Mouse (Mus musculus) embryonic facial prominence, embryonic 10.5 days (tissue): Measurements from ENCODE around the gene Gm11757. TPM values are rescaled to one million over a fixed set of nuclear protein-coding genes. Genes with fewer than 3 reads are reported as not detected.
"Not testable (repeated sequence)": the region's sequence is repeated elsewhere in the genome, so short reads cannot be mapped to it uniquely, and the experiment has no call there.

ENCODE experiments used
- DNase-seq: peaks from one replicate; pipeline ENCODE4 v3.0.0-alpha.2; 2017; ENCODE audit warnings: low spot score
- H3K27ac ChIP-seq: fragments of 300-500 bp; sonication (generic); replicated peaks from 2 replicates; pipeline ENCODE4 v1.5.1; 2016; ENCODE audit warnings: mild to moderate bottlenecking
- H3K27me3 ChIP-seq: fragments of 300-500 bp; sonication (generic); replicated peaks from 2 replicates; pipeline ENCODE4 v1.6.1; 2016; ENCODE audit warnings: low read depth, mild to moderate bottlenecking; ENCODE audit not compliant: poor library complexity, severe bottlenecking
- H3K36me3 ChIP-seq: fragments of 300-500 bp; sonication (generic); replicated peaks from 2 replicates; pipeline ENCODE4 v1.6.1; 2016; ENCODE audit warnings: mild to moderate bottlenecking, moderate library complexity
- H3K4me1 ChIP-seq: fragments of 300-500 bp; sonication (generic); 2 replicates; pipeline ENCODE4 v1.6.1; 2016
- H3K4me3 ChIP-seq: fragments of 300-500 bp; sonication (generic); 2 replicates; pipeline ENCODE4 v1.5.1; 2016; ENCODE audit warnings: mild to moderate bottlenecking, moderate library complexity
- H3K9me3 ChIP-seq: fragments of 300-500 bp; sonication (generic); 2 replicates; pipeline ENCODE4 v1.6.1; 2016; ENCODE audit warnings: mild to moderate bottlenecking
- WGBS: fragments of 180-500 bp; shearing (Covaris S2); methylation state at CpG from one replicate; pipeline ENCODE4 v1.1.7; 2016; 5-methylcytosine and 5-hydroxymethylcytosine counted together
- polyA plus RNA-seq: library from polyadenylated mRNA; unstranded; fragments of >200 nt; fragmentation: Nextera tagmentation; extraction: Ambion mirVana; gene quantifications from 2 replicates; pipeline ENCODE4 v1.2.1, GENCODE M21; 2016

Gene Gm11757
- polyA plus RNA-seq = not detected in 2 replicates

DNA sequence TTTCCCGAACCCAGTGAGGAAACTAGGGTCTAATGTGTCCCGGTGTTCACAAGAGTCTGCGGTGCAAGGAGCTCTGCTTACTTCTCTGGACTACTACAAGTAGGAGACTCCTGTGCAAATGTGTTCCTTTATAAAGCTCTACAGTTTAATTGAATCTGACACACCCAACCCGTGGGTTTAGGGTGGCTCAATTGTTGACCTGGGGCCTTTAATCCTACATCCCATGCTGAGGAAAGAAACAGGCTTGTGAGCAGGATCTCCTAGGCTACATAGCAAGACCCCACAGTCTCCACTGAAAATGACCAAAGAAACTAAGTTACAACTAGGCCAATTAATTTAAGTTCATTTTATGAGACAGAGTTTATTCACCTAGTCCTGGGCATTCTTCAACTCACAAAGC lies at the start of gene Gm11757:
TSS of gene Gm11757 (minus strand) at position 101 of the 400 bp plus-strand sequence.
- DNase-seq, H3K36me3 ChIP-seq, H3K4me3 ChIP-seq, H3K9me3 ChIP-seq, H3K4me1 ChIP-seq, H3K27me3 ChIP-seq, H3K27ac ChIP-seq: not testable (repeated sequence)
- no CpG with 5 or more reads among the region's 4 CpGs for WGBS

DNA sequence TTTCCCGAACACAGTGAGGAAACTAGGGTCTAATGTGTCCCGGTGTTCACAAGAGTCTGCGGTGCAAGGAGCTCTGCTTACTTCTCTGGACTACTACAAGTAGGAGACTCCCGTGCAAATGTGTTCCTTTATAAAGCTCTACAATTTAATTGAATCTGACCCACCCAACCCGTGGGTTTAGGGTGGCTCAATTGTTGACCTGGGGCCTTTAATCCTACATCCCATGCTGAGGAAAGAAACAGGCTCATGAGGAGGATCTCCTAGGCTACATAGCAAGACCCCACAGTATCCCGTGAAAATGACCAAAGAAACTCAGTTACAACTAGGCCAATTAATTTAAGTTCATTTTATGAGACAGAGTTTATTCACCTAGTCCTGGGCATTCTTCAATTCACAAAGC lies 29.7 kb upstream of the Gm11757 start, which contains the start of gene Gm11756:
TSS of gene Gm11756 (minus strand) at position 101 of the 400 bp plus-strand sequence.
- not testable (repeated sequence) for H3K9me3 ChIP-seq, H3K27me3 ChIP-seq, H3K36me3 ChIP-seq, DNase-seq, H3K27ac ChIP-seq, H3K4me3 ChIP-seq, H3K4me1 ChIP-seq
- WGBS = 87% methylated on average over 6 of the region's 6 CpGs

- no CpG with 5 or more reads among the region's 4 CpGs for WGBS
- not testable (repeated sequence) for H3K27ac ChIP-seq, H3K4me3 ChIP-seq, H3K27me3 ChIP-seq, H3K36me3 ChIP-seq, H3K9me3 ChIP-seq, DNase-seq, H3K4me1 ChIP-seq
Observed at GRCm38 (mm10) chr4:73905853-73906252, 14.9 kb upstream of the Gm11757 start, which contains the start of gene Gm13871. Gene Gm13871 (minus strand): TSS chr4:73905953.

- not testable (repeated sequence) for DNase-seq, H3K27me3 ChIP-seq, H3K9me3 ChIP-seq, H3K4me1 ChIP-seq, H3K4me3 ChIP-seq, H3K27ac ChIP-seq, H3K36me3 ChIP-seq
- WGBS = no CpG with 5 or more reads among the region's 4 CpGs
Observed at GRCm38 (mm10) chr4:73876166-73876565, 14.7 kb downstream of the Gm11757 start, which contains the start of gene Gm11758. Gene Gm11758 (minus strand): TSS chr4:73876266.

Other genes with a start within 250 kb of the Gm11757 start
- gene Gm11239, start 222.8 kb downstream of the Gm11757 start, polyA plus RNA-seq = not detected in 2 replicates
- gene Gm428, start 207.6 kb downstream of the Gm11757 start, polyA plus RNA-seq = not detected in 2 replicates
- 3.2 and 3.9 TPM in 2 replicates for gene Rasef, start 100.1 kb downstream of the Gm11757 start, polyA plus RNA-seq
- gene Gm11758, start 14.8 kb downstream of the Gm11757 start, polyA plus RNA-seq = not detected in 2 replicates
- gene Gm13871, start 14.8 kb upstream of the Gm11757 start, polyA plus RNA-seq = not detected in 2 replicates
- gene Gm11756, start 29.6 kb upstream of the Gm11757 start, polyA plus RNA-seq = 0.11 TPM in 1 of 2 replicates, not detected in the other
- not detected in 2 replicates for gene 2310002L09Rik, start 59.7 kb upstream of the Gm11757 start, polyA plus RNA-seq
- 2.2 and 3.4 TPM in 2 replicates for gene Frmd3, start 122.3 kb upstream of the Gm11757 start, polyA plus RNA-seq